Mouse (Mus musculus): ENCODE data around the gene Ergic2.

DNA sequence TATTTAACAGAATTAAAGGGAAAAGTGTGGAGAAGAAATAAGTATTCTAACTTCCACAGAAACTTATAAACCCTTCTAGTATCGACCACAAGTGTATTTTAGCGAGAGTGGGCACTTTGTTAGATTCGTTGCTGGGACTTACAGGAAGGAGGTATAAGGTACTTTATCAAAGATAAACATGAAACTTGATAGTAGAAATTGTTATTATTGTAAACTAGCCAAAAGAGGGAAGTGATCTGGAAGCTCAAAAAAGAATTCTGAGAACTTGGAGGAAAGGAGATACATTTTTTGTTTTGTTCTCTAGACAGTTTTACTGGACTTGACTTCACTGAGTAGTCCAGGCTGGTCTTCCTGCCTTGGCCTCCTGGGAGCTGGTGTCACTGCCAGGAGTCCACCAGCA, 39.3 kb downstream of the Ergic2 start:
- TF ChIP-seq CTCF (IDR thresholded peaks at IDR 0.05) (no peak), POLR2A (IDR thresholded peaks at IDR 0.05; ENCODE audit: insufficient read depth, low read depth, low read length) (no peak)
